Mouse (Mus musculus) adrenal gland, adult (tissue): ENCODE data around the gene Hint1.

ENCODE experiments used
- DNase-seq, 2 experiments: peaks; one replicate each; pipeline ENCODE4 v3.0.0; 2022 to 2023; ENCODE audit warnings: low spot score in 1 of 2; ENCODE audit not compliant: inconsistent age in 2 of 2

Hint1 gene

DNA sequence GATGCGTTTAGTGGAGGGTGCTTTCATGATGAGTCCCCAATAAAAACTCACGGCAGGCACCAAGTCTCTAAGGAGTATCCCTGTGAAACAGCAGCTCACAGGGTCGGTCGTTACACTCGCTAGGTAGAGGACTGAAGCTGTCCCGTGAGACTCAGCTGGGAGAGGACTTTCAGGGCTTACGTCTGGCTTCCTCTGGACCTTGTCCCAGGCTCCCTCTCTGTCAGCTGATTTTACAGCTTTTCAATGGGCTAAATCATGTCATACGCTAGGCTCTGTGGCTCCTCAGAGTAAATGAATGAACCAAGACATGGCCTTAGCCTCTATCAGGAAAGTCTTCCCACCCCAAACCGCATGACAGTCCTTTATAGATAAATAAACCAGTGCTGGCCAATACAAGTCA is 28.4 kb downstream of the Hint1 start:
- no peak for DNase-seq

DNA sequence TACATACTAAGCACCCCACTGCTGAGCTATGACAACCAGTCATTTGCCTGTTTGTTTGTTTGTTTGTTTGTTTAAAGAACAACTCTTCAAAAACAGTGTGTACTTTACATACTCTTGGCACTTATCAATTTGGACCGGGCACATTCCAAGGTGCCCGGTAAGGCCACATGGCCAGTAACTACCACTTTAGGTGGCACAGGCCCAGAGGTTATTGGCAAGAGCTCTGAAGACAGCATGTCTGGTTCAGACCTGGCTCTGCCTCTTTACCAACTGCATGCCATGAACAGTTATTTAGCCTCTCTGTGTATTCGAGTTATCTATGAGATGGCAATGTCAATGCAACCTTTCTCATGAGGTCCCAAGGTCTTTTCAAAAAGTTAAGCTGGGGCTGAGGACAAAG is 30.5 kb downstream of the Hint1 start:
- peak in 1 of 2 experiments; percentile 47 for DNase-seq

DNA sequence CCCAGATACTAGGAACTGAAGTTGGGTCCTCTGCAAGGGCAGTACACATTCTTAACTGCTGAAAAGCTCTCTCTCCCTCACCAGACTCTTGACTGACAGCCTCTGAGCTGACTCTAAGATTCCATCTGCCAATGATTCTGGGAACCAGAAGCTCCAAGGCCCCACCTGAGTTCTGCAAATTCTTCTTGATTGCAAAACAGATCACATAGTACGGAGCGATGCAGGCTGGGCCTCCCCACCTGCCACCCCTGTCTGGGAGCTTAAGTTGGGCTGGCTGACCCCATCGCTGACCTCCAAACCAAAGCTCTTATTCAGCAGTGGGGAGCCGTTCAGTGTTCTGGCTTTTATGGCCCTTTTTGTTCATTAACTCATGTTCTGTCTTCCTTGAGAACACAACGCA is 31.3 kb downstream of the Hint1 start:
- DNase-seq, result no peak

DNA sequence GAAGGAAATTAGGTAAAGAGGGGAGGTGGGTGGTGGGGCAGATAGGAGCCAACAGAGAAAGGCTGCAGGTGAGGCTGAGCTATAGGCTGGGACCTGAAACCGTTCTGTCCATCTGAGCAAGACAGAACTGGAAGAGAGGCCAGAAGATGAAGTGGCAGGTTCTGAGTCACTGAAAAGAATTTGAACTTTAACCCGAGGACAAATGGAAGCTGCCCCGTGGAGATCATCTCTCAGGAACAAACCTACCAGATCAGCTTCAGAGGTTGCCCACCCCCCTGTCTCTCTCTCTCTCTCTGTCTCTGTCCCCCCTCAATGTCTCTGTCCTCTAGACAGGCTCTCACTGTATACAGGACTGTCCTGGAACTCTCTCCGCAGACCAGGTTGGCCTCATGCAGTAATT is 33.5 kb downstream of the Hint1 start:
- DNase-seq, result peak in 1 of 2 experiments; percentile 44

DNA sequence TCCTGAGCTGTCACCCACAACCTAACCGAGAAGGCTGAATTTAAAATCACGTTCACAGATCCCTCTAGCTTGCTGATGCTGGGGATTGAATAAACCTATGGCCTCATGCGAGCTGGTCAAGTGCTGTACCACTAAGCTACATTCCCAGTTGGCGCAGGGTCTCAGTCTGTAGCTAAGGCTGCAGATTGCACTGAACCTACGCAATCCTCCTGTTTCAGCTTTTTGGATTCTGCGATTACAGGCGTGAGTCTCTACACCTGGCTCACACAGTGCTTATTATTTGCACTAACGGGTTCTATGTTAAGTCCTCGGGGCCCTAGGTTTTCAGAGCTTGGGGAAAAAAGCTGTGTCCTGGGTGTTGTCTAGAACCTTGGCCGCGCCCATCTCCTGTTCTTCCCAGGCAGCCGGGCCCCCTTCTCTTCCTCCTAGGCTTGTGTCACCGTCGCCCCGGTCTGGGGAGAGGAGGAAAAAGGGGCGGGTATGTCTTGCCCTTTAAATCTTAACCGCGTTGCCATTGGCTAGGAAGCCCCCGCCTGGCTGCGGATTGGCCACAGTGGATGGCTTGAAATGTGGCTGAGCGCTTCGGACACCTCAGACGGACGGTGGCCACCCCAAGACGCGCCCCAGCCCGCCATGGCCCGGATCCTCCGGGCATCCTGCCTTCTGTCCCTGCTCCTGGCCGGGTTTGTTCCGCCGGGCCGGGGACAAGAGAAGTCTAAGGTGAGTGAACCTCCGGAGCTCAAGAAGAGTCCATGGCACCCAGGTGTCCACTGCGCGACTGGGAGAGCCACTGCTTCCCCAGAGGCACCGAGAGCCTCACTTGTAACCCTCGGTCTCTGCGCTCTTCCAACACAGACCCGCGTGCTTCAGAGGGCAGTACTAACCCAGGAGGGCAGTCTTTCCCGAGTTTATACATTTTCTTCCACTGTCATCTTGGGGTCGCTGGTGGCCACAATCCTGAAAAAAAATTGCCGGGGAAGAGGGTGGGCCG is 36.4 kb downstream of the Hint1 start, which contains the start of gene Gpx3:
TSS of gene Gpx3 (plus strand) at position 121 of the 991 bp plus-strand sequence.
- DNase-seq, result peak; percentile 81 to 91

DNA sequence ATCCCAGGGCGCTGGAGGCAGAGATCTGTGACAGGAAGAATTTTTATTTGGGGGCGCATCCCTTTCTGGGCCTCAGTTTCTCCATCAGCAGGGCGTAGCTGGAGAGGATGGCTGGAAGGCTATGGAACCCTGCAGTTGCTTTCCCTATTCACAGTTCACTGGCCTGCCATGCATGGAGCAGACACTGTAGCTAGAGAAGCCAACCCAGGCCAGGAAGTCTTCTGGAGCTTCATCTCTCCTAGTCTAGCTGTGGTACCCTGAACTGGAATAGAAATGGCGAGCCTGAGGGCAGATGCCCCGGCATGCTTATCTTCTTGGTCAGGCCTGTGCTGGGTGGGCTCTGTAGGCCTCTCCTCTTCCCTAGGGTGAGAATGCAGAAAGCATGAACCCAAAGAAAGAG is 37.2 kb downstream of the Hint1 start:
- DNase-seq, result peak in 1 of 2 experiments; percentile 30

DNA sequence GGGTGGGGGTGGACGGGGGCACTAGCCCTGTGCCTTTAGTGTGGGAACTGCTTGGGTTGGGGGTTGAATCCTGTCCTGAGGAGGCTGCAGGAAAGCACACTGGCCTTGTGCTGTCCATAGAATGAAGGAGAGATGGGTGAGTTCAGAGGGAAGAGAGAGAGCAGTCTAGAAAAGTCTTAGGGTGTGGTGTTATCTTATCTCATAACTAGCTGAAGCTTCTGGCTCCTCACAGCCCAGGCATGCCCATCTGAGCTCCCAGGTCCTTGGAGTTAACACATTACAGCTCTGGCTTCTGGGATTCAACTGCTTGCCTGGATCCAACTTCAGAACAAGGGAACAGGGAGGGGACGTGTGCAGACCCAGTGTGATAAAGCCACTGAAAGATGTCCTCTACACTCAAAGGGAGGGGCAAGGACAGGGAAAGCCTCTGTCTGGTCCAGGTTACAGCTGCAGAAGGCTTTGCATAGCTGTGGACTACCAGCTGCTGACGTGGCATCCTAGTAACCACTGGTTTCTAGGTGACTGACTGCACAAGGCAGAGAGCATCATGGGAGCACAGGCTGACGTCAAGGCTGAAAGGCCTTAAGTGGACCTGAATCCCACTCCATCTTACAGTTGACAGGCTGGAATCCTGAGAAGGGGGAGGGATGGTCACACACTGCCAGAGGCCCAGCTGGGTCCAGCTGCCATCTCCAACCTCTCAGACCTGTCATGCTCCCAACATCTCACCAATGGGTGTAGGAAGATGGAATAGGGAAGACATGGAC is 37.9 kb downstream of the Hint1 start:
- peak in 1 of 2 experiments; percentile 76 for DNase-seq

DNA sequence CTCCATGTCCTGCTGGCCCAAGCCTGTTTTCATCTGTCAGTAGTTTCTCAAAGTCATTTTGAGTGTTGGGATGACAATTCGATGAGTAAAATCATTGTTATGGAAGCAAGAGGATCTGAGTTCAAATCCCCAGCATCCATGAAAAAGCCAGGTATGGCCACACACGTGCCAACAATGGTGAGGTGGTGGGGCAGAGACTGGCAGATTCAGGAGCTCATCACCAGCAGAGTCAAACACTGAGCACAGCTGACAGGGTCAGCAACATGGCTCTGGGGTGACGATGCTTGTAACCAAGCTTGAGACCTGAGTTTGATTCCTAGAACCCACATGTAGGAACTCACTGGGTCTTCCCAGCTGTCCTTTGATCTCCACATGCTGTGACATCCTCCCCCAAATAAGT is 38.9 kb downstream of the Hint1 start:
- no peak for DNase-seq

DNA sequence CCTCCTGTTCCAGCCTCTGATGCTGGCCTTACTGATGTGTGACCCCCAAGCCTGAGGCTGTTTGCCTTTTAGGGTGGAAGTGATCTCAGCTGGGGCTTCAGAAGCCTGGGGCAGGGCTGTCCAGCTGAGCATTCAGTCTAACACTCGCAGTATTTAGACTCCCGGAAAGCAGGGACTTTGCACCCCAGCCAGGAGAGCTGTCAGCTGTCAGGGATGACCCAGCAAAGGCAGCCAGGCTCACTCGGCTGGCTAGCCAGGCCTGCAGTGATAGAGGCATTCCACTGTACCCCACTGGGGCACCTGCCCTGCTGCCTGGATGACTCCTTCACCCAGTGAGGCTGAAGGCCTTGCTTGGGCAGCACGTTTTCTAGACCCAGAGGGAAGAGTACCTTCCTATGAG is 39.7 kb downstream of the Hint1 start:
- DNase-seq, result peak in 1 of 2 experiments; percentile 39

DNA sequence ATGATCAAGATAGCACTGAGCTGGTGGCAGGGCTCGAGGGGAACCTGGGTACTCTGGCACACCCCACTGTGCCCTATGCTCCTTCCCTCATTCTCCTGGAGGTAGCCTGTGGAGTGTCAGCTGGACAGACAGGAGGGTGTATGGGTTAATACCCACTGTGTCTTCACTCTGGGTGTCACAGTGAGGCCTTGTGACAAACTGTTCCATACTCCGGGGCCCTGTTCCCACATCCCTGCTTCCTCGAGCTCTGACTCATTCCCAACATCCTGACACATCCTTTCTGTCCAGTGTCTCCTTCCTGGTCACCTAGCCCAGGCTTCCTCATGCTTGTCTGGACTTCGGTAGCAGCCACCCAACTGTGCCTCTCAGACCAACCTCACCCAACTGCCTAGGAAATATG is 40.3 kb downstream of the Hint1 start:
- peak in 1 of 2 experiments; percentile 34 for DNase-seq

DNA sequence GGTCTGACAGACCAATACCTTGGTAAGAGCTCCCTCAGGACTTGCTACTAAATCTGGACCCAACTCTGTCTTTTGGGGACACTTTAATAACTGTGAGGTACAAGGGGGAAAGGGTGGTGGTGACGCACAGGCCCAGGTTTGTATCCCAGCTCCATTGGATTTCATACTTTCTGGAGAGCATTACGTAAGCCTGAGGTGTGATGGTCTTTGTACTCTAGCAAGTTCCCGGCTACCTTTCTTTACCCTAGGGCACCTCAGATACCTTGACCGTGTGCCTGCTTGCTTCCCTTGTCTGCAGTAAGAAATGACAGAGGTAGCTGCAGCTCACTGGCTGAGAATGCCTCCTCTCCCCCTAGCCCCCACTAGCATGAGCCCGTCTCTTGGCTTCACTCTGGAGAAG is 41.1 kb downstream of the Hint1 start:
- DNase-seq, result no peak

DNA sequence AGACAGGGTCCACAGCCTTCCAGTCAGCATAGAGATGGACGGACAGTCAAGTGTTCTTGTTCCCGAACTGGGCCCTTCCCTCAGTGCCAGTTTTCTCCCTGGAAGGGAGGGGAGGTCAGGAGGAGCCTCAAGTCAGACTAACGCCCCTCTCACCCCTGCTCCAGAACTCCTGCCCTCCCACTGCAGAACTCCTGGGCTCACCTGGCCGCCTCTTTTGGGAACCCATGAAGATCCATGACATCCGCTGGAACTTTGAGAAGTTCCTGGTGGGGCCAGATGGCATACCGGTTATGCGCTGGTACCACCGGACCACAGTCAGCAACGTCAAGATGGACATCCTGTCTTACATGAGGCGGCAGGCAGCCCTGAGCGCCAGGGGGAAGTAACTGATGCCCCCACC is 43.1 kb downstream of the Hint1 start:
- DNase-seq, result no peak

DNA sequence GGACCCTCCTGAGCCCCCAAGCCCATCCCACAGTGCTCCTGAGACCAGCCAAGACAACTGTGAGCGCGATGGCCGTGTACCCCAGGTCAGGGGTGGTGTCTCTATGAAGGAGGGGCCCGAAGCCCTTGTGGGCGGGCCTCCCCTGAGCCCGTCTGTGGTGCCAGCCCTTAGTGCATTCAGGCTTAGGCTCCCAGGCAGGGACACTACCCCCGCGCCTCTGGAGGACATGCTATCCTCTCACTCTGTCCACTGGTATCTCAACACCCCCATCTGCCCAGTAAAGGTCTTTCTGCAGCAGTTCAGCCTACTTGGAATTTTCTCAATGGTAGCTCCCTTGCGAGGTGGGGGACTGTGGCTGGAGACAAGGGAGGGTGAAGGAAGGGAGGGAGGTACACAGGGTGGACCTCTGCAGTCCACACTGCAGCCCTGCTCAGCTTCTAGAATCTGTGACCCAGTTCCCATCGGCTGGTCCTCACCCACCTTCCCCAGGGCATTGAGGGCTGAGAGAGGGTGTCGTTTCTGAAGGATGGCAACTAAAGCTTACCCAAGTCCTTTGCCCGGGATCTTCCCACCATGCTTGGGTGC is 44.0 kb downstream of the Hint1 start:
- DNase-seq, result peak in 1 of 2 experiments; percentile 36

DNA sequence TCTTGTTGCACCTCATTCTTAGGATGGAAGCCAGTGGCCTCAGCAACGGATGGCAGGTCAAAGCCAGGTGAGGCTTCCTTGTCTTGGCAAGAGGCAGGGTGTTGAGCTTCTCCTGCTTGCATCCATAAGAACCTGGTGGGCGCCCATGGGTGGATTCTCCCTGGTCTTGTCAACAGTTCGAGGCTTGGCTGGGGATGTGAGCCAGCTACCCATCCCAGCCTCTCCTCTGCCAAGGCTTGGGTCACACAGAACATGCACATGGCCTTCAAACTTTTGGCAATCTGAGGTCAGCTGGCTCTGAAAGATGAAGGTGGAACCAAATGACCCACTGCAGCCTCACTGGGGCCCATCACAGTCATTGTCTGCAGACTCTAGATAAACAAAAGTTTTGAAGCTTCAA is 45.0 kb downstream of the Hint1 start:
- DNase-seq, result peak in 1 of 2 experiments; percentile 70

DNA sequence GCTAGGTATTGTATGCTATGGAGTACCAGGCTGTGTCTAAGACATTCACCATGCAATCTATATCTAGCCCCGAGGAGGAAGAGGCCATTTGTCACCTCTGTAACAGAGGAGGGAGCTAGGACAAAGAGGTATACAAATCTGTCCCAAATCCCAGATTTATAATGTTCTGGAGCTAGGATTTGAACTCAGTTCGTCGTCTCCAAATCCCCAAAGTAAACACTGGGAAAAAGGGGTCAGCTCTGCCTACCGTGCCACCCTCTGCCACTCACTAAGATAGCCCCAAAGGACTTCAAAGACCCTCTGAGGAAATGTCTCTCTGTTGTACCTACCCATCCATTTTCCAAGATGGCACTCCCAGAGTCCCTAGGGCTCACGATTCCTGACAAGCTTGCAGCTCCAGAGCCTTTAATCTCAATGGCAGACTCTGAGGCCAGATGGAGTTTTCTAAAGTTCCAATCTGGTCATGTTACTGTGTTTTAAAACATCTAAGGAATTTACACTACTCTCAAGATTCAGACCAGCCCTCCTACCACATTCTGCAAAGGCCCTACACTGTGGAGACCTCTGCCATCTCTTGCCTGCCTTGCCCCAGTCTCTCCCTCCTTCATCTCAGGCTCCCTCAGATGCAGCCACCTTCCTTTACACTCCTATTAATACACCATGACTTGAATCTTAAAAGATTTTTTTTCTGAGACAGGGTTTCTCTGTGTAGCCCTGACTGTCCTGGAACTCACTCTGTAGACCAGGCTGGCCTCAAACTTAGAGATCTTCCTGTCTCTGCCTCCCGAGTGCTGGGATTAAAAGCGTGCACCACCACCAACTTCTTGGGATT is 45.7 kb downstream of the Hint1 start:
- peak in 1 of 2 experiments; percentile 33 for DNase-seq

DNA sequence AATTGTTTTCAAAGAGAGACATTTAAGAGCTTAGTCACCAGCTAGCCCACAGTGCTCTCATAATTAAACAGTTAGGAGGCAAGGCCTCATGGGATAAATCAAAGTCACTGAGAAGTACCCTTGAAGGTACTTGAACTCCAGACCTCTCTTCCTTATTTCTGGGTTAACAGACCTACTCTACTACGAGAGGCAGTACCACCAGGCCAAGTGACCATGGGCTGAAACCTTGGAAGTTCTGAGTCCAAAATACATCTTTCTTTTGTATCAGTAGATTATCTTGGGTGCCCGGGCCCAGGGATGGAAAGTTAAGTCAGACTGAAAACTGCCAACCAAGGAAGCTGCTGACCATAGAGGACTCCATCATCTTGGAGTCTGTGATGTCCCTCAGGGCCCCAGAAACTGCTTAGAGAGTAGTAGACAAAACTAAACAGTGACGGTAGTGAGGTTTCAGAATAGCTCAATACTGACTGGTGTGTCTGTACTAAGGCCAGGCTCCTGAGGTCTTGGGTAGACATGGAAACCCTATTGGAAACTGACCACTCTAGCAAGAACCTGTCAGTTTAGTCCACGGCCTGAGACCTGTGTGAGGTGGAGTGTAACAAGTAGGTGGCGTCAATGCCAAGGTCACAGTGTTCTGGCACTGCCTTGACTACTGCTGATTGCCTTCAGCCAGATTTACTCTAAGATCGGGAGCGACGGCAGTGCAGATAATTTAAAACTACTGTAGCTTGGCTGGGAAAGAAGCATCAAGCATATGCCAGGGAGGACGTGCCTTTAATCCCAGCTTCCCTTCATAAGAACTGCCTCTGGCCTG is 46.5 kb downstream of the Hint1 start:
- peak in 1 of 2 experiments; percentile 83 for DNase-seq

DNA sequence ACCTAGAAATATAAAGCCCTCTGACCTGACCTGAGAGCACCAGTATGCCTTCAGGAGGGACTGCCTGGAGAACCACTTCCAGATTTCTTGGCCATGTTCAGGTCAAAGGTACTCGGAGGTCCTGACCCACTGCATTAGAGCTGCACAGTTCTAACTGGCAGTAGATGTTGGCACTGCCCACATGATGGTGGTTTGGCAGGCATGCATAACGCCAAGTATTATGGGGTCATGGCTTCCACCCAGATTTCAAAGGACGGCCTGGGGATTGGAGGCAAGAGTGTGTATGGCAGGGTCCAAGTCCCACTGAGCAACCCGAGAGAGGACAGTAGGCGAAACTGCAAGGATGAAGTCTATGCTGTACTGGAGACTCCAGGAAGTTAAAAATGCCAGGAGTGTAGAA is 47.7 kb downstream of the Hint1 start:
- peak in 1 of 2 experiments; percentile 68 for DNase-seq

DNA sequence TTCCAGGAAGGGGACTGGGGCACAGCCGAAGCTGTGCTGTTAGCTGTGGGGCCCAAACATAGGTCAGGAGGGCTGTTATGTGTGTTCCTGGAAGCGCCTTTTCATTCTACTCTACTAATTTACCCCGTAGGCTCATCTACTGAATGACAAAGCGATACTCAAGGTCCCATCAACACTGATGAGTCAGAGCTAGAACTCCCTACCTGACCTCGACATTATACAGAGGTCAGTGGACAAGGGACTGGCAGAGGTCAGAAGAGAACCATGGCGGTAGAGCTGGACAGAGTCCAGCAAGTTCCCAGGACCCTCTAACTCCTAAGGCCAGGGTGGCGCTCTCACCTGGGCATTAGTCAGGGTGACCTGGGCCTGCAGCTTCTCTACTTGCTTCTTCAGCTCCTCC is 51.3 kb downstream of the Hint1 start:
- DNase-seq, result peak in 1 of 2 experiments; percentile 82

DNA sequence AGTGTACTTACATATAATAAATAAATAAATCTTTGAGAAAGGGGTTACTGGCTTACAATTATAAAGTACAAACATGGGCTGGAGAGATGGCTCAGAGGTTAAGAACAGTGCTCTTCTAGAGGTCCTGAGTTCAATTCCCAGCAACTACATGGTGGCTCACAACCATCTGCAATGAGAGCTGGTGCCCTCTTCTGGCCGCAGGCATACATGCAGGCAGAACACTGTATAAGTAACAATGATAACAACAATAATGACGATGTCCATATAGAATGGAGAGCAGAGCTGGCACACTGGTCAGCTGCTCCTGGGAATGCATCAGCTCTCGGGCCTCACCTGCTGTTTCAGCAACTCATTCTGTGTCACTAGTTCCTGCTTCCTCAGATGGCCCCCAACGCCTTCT is 52.1 kb downstream of the Hint1 start:
- DNase-seq, result no peak
